Mouse (Mus musculus) erythroblast, embryonic 14.5 days (primary cell): ENCODE measurements around the gene St6galnac3.

Experiments used
- GATA1 ChIP-seq: IDR thresholded peaks from 2 replicates; pipeline ENCODE4 v1.6.1; 2012; ENCODE audit warnings: low read length, inconsistent platforms, mixed read lengths
- TAL1 ChIP-seq: IDR thresholded peaks from 3 replicates; pipeline ENCODE4 v1.6.1; 2012; ENCODE audit warnings: low read length, inconsistent platforms, mixed read lengths

DNA sequence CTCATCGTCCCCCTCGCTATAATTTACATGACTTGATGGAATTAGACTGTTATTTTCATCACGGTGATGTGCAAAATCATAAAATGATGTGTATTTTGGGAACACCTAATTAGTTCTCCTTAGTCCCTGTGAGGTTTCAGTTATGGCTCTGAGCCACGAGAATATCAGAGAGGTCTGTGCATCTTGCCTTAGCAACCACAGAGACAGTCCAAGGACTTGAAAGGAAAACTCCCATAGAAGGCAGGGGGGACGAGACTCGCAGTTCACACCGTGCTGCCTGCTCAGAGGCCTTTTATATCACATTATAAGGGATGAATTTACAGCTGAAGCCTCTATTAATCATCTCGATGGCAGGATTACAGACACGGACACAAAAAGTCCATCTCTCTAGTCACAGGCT is 327.2 kb downstream of the St6galnac3 start:
- TF ChIP-seq TAL1 (no peak), GATA1 (no peak)
